Mouse (Mus musculus): Measurements from ENCODE around the gene Hmgb1.

Gene Hmgb1

GRCm38 (mm10) chr5:149099009-149099408, 85.3 kb downstream of the Hmgb1 start:
- no peak for DNase-seq

GRCm38 (mm10) chr5:149097841-149098240, 86.4 kb downstream of the Hmgb1 start:
- DNase-seq, result no peak

- DNase-seq, result no peak
These were observed 88.0 kb downstream of the Hmgb1 start for GRCm38 (mm10) chr5:149096284-149096683.

DNA sequence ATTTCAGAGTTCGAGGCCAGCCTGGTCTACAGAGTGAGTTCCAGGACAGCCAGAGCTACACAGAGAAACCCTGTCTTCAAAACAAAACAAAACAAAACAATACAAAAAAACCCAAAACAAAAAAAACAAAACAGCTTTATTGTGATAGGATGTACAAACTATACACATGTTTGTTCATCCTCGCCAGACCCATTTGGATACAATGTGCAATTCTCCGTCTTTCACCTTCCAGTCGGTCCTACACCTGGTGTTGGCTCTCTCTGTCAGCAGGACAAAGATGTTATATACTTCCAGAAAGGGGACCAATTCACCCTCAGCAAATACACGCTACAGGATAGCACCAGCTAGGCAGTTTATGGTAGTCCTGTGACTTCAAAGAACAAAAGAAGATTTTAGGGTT, 91.4 kb downstream of the Hmgb1 start:
- no peak for DNase-seq

GRCm38 (mm10) chr5:149092526-149092925, 91.8 kb downstream of the Hmgb1 start:
- DNase-seq, result no peak

DNA sequence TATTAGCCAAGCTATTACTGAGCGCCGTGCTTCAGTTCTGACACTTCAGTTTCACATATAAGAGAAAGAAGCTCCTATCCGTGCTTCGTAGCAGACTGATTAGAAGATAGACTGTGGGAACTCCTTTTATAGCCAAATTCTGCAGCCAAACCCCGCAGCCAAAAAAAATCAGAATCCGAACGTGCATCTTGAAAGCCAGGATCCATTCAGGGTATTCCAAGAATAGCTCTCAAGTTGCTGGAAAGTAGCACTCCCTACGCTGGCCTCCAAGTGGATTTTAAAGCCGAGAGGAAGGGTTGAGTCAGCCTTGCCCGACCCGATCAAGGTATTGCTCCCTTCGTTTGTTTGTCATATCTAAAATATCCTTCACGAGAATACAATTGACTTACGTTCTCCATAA, 93.0 kb downstream of the Hmgb1 start:
- no peak for DNase-seq

DNA sequence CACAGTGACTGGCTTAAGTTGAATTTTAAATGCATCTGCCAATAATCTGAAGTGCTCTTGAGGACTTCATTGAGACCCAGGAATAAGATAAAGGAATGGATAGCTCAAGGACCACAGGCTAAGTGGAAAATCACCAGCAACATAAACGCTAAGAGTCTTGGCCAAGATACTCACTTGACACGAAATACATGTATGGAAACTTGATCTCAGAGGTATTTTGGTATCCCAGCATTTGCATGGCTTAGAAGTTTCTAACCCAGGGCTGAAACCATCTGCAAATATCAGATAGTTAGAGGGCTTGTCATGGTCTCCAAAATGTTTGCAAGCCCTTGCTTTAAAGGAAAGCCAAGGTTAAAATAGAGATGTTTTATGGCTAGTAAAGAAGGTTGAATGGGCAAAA, 94.4 kb downstream of the Hmgb1 start:
- no peak for DNase-seq

- DNase-seq, result no peak
These were observed 94.8 kb downstream of the Hmgb1 start for GRCm38 (mm10) chr5:149089456-149089855.

DNA sequence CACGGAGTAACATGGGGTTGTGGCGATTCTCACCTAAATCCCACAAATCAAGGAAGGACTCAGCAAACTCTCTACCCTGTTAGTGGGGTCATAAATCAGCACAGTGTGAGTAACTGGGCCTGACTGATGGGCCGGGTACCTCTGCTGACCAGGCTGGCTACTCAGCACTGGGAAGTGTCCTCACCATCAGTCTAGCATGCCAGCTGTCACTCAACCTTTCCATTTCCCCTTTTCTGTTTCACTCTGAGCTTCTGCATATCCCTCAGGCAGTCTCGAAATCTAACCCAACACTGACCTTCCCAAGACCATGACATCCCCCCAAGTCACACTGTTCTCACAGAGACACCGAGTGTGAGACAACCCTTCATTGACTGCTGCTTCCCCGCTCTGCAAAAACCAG, 95.4 kb downstream of the Hmgb1 start:
- no peak for DNase-seq

GRCm38 (mm10) chr5:149088149-149088548, 96.1 kb downstream of the Hmgb1 start:
- DNase-seq, result no peak

DNA sequence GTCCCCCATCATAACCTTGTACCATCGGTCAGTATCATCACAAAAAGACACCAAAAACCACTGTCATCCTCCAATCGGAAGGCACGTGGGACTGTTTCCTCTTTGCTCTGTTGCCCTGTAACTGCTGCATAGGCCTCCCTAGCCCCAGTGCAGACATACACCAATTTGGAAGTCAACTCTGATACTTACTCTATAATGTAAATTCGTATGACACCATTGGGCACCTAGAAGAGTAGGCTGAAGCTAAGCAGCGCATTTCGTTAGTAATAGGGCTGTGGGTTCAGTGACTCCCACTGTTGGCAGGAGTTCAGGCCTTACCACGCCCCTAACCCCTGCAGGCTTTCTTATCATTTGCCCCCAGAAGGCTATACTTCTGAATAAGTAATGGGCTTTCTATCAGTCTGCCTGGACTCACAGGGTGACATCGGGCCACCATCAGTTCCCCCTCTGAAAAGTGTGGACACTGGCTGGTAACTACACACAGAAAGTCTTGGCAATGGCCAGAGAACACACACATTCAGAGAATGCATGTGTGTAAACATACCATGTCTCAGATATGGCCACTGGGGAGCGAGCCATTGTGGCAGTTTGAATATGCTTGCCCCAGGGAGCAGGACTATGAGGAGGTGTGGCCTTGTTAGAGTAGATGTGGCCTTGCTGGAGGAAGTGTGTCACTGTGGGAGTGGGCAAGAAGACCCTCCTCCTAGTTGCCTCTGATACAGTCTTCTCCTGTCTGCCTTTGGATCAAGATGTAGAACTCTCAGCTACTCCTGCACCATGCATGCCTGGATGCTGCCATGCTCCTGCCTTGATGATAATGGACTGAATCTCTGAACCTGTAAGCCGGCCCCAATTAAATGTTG, 97.7 kb downstream of the Hmgb1 start:
- DNase-seq, result no peak

- DNase-seq, result no peak
These were observed 103.8 kb downstream of the Hmgb1 start for GRCm38 (mm10) chr5:149080466-149080865.

GRCm38 (mm10) chr5:149079758-149080150, 104.5 kb downstream of the Hmgb1 start:
- DNase-seq, result no peak

DNA sequence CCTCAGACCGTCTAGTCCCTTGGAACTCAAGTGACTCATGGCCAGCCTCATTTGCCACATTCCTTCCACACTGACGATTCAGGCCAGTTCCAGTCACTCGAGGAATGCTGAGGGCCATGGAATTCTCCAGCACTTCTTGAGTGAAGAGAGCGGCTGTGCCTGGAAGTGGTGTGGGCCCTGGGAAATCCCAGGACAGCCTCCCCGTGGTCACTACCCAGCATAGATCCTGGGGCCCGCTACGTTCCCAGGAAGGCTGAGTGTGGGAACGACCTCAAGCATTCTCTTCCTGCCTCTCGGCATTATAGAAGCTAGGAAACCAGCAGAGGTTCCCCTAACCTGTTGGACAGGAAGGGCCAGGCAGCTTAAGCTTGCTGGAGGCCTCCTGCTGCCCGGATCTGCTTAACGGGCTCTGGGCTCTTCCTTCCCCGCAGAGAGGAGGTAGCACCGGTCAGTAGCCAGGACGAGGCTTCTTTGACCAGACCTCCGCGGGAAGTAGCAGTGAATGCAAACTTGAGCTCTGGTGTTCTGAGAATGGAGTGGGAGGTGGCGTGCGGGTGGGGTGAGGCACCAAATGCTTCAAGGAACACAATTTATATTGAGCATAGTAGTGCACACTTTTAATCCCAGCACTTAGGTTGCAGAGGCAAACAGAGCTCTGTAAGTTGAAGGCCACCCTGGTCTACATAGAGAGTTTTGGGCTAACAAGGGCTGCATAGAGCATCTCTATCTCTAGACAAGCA, 105.1 kb downstream of the Hmgb1 start:
- DNase-seq, result no peak

GRCm38 (mm10) chr5:149077136-149077535, 107.2 kb downstream of the Hmgb1 start:
- DNase-seq, result no peak

DNA sequence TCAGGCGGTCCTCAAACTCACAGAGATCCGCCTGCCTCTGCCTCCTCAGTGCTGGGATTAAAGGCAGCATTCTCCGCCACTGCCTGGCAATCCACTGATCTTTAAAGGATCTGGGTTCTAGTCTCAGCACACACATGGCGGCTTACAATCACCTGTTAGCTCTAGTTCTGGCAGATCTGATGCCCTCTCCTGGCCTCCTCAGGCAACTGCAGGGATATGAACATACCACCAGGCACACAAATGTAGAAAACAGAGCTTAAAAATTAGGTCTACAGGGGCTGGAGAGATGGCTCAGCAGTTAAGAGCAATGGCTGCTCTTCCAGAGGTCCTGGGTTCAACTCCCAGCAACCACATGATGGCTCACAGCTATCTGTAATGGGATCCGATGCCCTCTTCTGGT, 112.7 kb downstream of the Hmgb1 start:
- no peak for DNase-seq

- DNase-seq, result no peak
These were observed 115.5 kb downstream of the Hmgb1 start for GRCm38 (mm10) chr5:149068745-149069144.

DNA sequence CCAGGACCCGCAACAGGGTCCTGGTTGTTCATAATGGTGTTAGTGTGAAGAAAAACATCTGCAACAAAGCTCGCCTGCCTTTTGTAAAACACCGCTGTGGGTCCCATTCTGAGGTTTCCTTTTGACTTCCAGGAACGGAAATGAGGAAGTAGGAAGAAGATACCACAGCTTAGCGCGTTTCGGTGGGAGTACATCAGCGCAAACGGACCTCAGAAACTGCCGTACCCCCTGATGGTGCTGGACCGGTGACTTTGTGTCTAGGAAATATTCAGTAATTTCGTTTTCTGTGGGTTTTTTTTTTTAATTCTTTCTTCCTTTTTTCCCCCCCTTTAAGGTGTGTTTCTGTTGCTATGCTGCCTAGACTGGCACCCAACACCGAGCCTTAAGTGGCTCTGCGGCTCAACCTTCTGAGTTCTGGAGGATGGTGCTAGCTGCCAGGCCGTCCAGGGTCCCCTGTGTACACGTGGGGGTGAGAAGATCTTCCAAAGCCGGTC, 116.0 kb downstream of the Hmgb1 start:
- no peak for DNase-seq

GRCm38 (mm10) chr5:149067501-149067961, 116.8 kb downstream of the Hmgb1 start:
- no peak for DNase-seq

- DNase-seq, result no peak
These were observed 121.5 kb downstream of the Hmgb1 start for GRCm38 (mm10) chr5:149062833-149063232.

DNA sequence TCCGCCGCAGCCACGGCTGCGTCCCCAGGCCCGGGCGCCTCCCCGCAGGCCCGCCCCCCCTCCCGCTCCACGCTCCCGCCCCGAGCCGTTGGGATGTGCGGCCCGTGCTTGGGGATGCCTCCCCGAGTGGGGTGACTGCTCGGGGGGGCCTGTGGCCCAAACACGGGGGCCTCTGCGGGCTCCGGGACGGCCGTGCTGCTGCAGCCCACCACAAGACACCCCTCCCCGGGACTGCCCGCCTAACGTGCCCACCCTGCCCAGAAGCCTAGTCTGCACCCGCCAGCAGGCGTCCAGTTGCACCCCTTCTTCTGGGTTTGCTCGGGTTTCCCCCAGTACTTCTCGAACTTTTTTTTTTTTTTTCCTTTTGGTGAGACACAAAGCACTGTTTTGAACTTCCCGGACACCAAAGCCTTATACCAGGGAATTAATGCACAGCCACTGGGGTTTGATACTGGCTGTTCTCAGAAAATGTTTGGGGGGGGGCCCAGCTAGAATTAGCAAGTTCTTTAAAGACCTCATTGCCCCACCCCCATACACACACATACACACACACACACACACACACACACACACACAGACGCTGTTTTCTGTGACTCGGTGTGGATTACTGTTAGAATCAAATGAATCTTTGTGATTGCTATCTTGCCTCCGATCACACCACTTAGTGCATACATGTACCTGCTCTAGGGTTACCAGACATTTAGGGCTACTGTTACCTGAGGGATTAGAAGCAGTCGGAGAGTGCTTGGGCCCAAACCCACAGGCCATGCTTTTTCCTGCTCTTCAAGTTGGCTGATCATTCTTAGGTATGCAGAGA, 130.7 kb downstream of the Hmgb1 start:
- peak; percentile 25 for DNase-seq

- peak; percentile 98 for DNase-seq
These were observed 131.6 kb downstream of the Hmgb1 start for GRCm38 (mm10) chr5:149052421-149053338.

Measured in right cerebral cortex, postnatal 4 days (tissue).